Mouse (Mus musculus) testis, adult 2 months (tissue): ENCODE measurements around the gene Trappc6b. TPM values are rescaled to one million over a fixed set of nuclear protein-coding genes. Genes with fewer than 3 reads are reported as not detected.

Source experiments
- H3K27ac ChIP-seq: fragments of 200-500 bp; 2 replicates; pipeline ENCODE4 v1.5.1; 2012; ENCODE audit warnings: low read depth, low read length; ENCODE audit not compliant: control insufficient read depth, insufficient read depth
- H3K27me3 ChIP-seq: fragments of 200-500 bp; 2 replicates; pipeline ENCODE4 v1.6.1; 2012; ENCODE audit warnings: mild to moderate bottlenecking, low read length, moderate library complexity; ENCODE audit not compliant: control insufficient read depth, insufficient read depth
- H3K36me3 ChIP-seq: fragments of 200-500 bp; 2 replicates; pipeline ENCODE4 v1.6.1; 2012; ENCODE audit warnings: mild to moderate bottlenecking, low read length; ENCODE audit not compliant: control insufficient read depth, insufficient read depth
- H3K4me1 ChIP-seq: fragments of 200-500 bp; 2 replicates; pipeline ENCODE4 v1.6.1; 2012; ENCODE audit warnings: low read length; ENCODE audit not compliant: control insufficient read depth, insufficient read depth
- H3K4me3 ChIP-seq: fragments of 200-500 bp; 2 replicates; pipeline ENCODE4 v1.5.1; 2012; ENCODE audit warnings: low read depth, mild to moderate bottlenecking, low read length, moderate library complexity, mixed read lengths; ENCODE audit not compliant: control insufficient read depth
- CTCF ChIP-seq: fragments of 200-500 bp; IDR thresholded peaks from 2 replicates; pipeline ENCODE4 v1.5.1; 2012; ENCODE audit warnings: low read depth, mild to moderate bottlenecking, inconsistent platforms, low read length, moderate library complexity; ENCODE audit not compliant: control insufficient read depth, insufficient read depth, insufficient replicate concordance
- POLR2A ChIP-seq: fragments of 200-500 bp; IDR thresholded peaks from 2 replicates; pipeline ENCODE4 v1.6.1; 2012; ENCODE audit warnings: low read depth, mild to moderate bottlenecking, inconsistent platforms, low read length, moderate library complexity; ENCODE audit not compliant: control insufficient read depth
- polyA plus RNA-seq: library from polyadenylated mRNA; depleted of rRNA; stranded (reverse); fragments of >200 nt; gene quantifications from 2 replicates; pipeline ENCODE4 v1.2.3, GENCODE M21; 2012

Trappc6b gene
- polyA plus RNA-seq, 1 experiment, result 43.1 TPM

DNA sequence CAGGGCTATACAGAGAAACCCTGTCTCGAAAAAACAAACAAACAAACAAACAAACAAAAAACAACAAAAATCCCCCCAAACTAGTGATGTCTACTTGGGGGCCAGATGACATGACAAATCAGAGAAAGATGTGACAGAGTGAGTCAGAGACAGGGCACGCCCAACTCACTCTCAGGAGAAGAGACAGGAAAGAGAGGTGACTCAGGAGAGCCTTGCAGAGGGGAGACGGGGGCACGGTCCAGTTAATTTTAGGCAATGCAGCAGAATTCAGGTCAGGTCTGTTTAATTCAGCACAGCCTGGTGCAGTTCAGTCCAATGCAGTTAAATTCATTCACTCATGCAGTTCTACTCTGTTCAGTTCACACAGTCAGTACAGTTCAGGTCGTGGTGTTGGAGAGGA, 24.9 kb upstream of the Trappc6b start:
- Histone ChIP-seq H3K27me3 (no peaks in the 10 kb centered on the region), H3K4me1 (no peaks in the 10 kb centered on the region), H3K4me3 (no peak overlapping the region), H3K36me3 (no peaks in the 10 kb centered on the region), H3K27ac (no peak overlapping the region)
- TF ChIP-seq POLR2A, result no peak
- TF ChIP-seq CTCF, result no peak

DNA sequence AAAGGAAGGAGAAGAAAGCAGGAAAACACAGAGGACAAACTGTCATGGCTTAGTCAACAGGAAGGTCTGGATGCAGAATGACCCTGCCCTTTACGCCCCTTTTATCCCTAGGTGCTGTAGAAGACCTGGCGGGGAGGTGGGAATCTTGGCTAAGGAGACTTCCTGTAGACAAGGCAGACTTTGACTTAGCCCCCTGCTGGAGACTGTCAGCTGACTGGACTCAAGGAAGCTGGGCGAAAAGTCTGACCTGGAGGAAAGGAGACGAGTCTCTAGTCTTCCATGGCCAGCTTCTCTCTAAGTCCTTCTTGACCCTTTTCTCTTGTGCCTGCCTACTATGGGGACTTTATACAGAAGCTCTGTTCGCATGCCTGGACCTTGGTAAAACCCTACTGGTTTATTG, 23.2 kb upstream of the Trappc6b start:
- H3K36me3 ChIP-seq, result no peaks in the 10 kb centered on the region
- no peak for TF ChIP-seq POLR2A
- no peak for TF ChIP-seq CTCF
- H3K27me3 ChIP-seq, result no peaks in the 10 kb centered on the region
- no peak overlapping the region for H3K27ac ChIP-seq
- H3K4me1 ChIP-seq, result no peaks in the 10 kb centered on the region; the same call in 1 of the 2 replicates
- no peak overlapping the region for H3K4me3 ChIP-seq

DNA sequence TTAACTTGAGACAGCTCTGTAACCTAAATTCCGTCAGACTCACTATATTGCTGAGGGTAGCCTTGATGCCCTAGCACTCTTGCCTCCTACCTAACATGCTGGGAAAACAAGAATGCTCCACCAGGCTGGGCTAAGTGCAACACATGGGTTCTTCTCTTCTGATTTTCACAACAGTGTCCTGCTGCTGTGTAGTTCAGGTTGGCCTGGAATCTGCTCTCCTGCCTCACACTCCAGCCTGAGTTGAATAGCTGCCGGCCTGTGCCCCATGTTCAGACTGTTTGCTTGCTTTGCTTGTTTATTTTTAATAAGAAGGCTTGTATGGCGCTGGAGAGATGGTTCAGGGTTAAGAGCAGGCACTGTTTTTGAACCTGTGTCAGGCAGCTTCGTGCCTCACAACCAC, 19.2 kb upstream of the Trappc6b start:
- no peaks in the 10 kb centered on the region for H3K36me3 ChIP-seq
- H3K27ac ChIP-seq, result no peak overlapping the region
- H3K4me3 ChIP-seq, result no peak overlapping the region
- TF ChIP-seq POLR2A (no peak), CTCF (no peak)
- H3K27me3 ChIP-seq, result no peaks in the 10 kb centered on the region
- no peaks in the 10 kb centered on the region; the same call in 1 of the 2 replicates for H3K4me1 ChIP-seq

DNA sequence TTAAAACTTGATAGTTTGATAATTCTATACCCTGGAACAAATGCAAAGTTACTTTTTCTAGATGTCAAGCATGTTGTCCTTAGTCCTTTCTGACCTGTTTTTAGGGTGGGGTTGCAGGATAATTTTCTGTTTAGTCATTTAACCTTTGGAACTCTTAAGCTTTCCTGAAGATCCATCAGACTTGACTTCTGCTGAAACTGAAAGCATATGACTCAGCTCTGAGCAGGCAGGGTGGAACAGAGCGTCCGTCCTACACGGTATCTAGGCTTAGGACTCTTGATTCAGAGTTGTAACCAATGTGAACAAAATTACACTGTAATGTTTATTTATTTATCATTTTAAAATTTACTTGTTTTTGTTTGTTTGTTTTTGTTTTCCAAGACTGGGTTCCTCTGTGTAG, 16.6 kb upstream of the Trappc6b start:
- H3K27ac ChIP-seq, result no peak overlapping the region
- H3K4me3 ChIP-seq, result no peak overlapping the region
- no peaks in the 10 kb centered on the region for H3K27me3 ChIP-seq
- no peaks in the 10 kb centered on the region for H3K36me3 ChIP-seq
- TF ChIP-seq CTCF (no peak), POLR2A (no peak)
- no peaks in the 10 kb centered on the region; the same call in 1 of the 2 replicates for H3K4me1 ChIP-seq

DNA sequence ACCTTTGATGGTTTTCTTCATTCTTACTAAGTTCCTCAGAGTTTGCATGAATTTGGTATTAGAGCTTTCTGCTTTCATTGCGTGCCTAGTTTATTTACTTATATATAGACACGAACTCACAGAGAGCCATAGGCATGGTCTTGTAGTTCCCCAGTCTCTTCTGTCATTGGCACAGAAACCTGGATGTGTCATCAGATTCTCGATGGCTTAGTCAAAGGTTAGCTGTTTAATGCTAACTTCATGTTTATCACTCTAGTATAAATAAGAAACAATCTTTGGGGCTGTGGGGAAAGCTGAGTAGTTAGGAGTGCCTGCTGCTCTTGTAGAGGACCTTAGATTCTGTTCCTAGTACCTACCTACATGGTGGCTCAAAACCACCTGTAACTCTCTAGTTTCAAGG, 15.7 kb upstream of the Trappc6b start:
- TF ChIP-seq CTCF (no peak), POLR2A (no peak)
- no peaks in the 10 kb centered on the region; the same call in 1 of the 2 replicates for H3K4me1 ChIP-seq

DNA sequence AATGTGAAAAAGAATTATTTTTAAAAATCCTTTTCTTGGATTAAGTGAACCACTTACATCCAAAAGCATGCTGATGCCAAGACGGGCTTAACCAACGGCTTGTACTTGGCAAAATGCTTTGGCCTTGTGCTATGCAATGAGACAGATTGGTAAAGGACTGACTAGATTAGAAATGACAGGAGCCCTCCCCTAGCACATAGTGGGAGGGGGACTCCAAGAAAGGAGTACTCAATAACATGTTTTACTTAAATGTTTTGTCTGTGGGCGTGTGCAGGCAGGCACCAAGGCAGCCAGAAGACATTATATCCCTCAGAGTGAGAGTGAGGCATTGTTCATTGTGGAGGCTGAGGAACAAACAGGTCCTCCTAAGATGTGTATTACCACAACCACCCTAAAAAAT, 12.8 kb upstream of the Trappc6b start:
- TF ChIP-seq POLR2A (no peak), CTCF (no peak)
- no peaks in the 10 kb centered on the region for H3K27me3 ChIP-seq
- H3K27ac ChIP-seq, result no peak overlapping the region
- no peak overlapping the region for H3K4me3 ChIP-seq
- H3K4me1 ChIP-seq, result no peaks in the 10 kb centered on the region
- peaks cover 6% of the 10 kb centered on the region for H3K36me3 ChIP-seq

More for the DNA sequence above, 15.7 kb upstream of the Trappc6b start:
- Histone ChIP-seq H3K36me3 (peaks cover 2% of the 10 kb centered on the region), H3K27ac (no peak overlapping the region), H3K4me3 (no peak overlapping the region), H3K27me3 (no peaks in the 10 kb centered on the region)

DNA sequence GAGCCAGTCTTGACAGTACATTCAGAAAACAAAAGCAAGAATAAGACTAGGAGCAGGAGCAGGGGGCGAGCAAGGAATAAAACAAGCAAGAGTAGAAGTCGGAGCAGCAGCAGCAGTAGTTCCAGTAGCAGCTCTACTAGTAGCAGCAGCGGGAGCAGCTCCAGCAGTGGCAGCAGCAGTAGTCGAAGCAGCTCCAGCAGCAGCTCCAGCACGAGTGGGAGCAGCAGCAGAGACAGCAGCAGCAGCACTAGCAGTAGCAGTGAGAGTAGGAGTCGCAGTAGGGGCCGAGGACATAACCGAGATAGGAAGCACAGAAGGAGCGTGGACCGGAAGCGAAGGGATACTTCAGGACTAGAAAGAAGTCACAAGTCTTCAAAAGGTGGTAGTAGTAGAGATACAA, 11.0 kb upstream of the Trappc6b start:
- Histone ChIP-seq H3K4me3 (no peak overlapping the region), H3K27ac (no peak overlapping the region), H3K4me1 (no peaks in the 10 kb centered on the region), H3K27me3 (no peaks in the 10 kb centered on the region), H3K36me3 (peaks cover 7% of the 10 kb centered on the region)
- TF ChIP-seq CTCF (no peak), POLR2A (no peak)

DNA sequence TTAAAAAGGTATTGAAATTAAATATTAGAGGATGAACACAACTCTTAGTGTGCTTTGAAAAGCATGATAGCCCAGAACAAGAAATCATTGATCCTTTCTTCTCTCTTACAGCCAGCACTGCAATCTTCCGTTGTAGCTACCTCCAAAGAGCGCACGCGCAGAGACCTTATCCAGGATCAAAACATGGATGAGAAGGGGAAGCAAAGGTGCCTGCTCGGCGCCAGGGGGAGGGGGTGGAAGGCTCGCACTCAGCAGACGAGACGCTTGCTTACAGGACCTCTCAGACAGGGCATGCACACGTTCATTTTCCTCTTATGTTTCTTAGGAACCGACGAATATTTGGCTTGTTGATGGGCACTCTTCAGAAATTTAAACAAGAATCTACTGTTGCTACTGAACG, 7.5 kb upstream of the Trappc6b start:
- Histone ChIP-seq H3K4me1 (no peaks in the 10 kb centered on the region), H3K27me3 (no peaks in the 10 kb centered on the region), H3K4me3 (no peak overlapping the region), H3K27ac (no peak overlapping the region), H3K36me3 (peaks cover 7% of the 10 kb centered on the region)
- TF ChIP-seq POLR2A (no peak), CTCF (no peak)
